Mouse (Mus musculus) neural tube, embryonic 15.5 days (tissue): ENCODE measurements around the gene Zfp217. TPM values are rescaled to one million over a fixed set of nuclear protein-coding genes. Genes with fewer than 3 reads are reported as not detected.

Experiments used
- ATAC-seq: fragments of 200-750 bp; cut with Nextera tagmentation; 2 replicates; pipeline ENCODE4 v1.8.0; 2017; ENCODE audit warnings: mild to moderate bottlenecking, moderate TSS enrichment, moderate library complexity; ENCODE audit not compliant: low FRiP score
- H3K27ac ChIP-seq: fragments of 300-500 bp; sonication (generic); replicated peaks from 2 replicates; pipeline ENCODE4 v1.5.1; 2015; ENCODE audit warnings: mild to moderate bottlenecking, inconsistent platforms
- H3K27me3 ChIP-seq: fragments of 300-500 bp; sonication (generic); replicated peaks from 2 replicates; pipeline ENCODE4 v1.6.1; 2015; ENCODE audit warnings: inconsistent platforms
- H3K36me3 ChIP-seq: fragments of 300-500 bp; sonication (generic); 2 replicates; pipeline ENCODE4 v1.6.1; 2015; ENCODE audit warnings: inconsistent platforms
- H3K4me1 ChIP-seq: fragments of 300-500 bp; sonication (generic); 2 replicates; pipeline ENCODE4 v1.6.1; 2015; ENCODE audit warnings: inconsistent platforms
- H3K4me2 ChIP-seq: fragments of 300-500 bp; sonication (generic); 2 replicates; pipeline ENCODE4 v1.6.1; 2015; ENCODE audit warnings: inconsistent platforms, mild to moderate bottlenecking, moderate library complexity
- H3K4me3 ChIP-seq: fragments of 300-500 bp; sonication (generic); replicated peaks from 2 replicates; pipeline ENCODE4 v1.5.1; 2015; ENCODE audit warnings: mild to moderate bottlenecking, inconsistent platforms
- H3K9ac ChIP-seq: fragments of 300-500 bp; sonication (generic); replicated peaks from 2 replicates; pipeline ENCODE4 v1.6.1; 2015; ENCODE audit warnings: mild to moderate bottlenecking, inconsistent platforms
- H3K9me3 ChIP-seq: fragments of 300-500 bp; sonication (generic); replicated peaks from 2 replicates; pipeline ENCODE4 v1.6.1; 2016; ENCODE audit warnings: inconsistent platforms
- WGBS: fragments of 180-500 bp; shearing (Covaris S2); methylation state at CpG from one replicate; pipeline ENCODE4 v1.1.7; 2015; ENCODE audit warnings: mixed read lengths; 5-methylcytosine and 5-hydroxymethylcytosine counted together
- polyA plus RNA-seq: library from polyadenylated mRNA; unstranded; fragments of >200 nt; fragmentation: Nextera tagmentation; extraction: Ambion mirVana; gene quantifications from 2 replicates; pipeline ENCODE4 v1.2.1, GENCODE M21; 2015

The Zfp217 gene
- polyA plus RNA-seq, 1 experiment from 2014 or later: 0.82 TPM

DNA sequence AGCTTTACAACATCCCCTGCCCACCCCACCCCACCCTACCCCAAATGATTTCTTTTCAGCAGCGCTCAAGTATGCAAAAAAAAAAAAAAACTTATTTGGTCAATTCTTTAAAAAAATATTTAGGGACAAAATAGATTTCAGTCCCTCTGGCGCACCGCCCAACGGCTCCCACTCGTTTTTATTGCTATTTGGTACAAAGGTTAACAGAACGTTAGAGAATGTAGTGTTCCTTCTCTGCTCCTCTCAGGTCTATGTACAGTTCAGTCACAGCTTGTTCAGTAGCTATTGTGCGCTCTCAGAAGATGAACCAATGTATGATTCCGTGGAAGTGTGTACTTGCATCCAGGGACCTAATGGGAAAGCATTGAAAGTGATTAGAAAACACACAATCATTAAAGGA, 37.6 kb downstream of the Zfp217 start:
- Histone ChIP-seq H3K4me1 (peaks cover 14% of the 10 kb centered on the region; the same call in 1 of the 2 replicates), H3K9ac (no peak overlapping the region), H3K27ac (no peak overlapping the region), H3K9me3 (no peaks in the 10 kb centered on the region), H3K36me3 (0 out of 2 replicates have a peak, but pooled peaks cover 3% of the 10 kb centered on the region), H3K4me3 (no peak overlapping the region), H3K4me2 (no peak overlapping the region), H3K27me3 (no peaks in the 10 kb centered on the region)
- 80% methylated on average over 8 of the region's 8 CpGs for WGBS
- no peak for ATAC-seq

DNA sequence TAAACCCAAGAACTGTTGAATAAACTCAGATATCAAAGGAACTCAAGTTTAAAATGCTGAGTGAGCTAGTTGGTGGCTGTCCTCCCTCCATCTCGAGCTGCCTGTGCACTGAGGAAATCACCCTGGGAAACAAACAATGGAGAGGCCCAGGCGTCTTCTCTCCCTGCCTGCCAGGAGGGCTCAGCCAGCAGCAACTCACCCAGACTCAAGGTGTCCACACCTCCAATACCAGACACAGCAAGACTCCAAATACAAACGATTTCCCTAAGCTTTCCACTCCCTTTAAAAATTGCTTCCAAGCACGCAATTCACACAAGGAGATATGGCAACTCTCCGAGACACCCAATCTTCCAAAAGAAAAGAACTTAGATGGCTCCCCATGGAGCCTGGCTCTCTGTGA, 38.4 kb downstream of the Zfp217 start:
- no peak for ATAC-seq
- H3K9me3 ChIP-seq: no peaks in the 10 kb centered on the region
- no peak overlapping the region for H3K27ac ChIP-seq
- H3K36me3 ChIP-seq: 0 out of 2 replicates have a peak, but pooled peaks cover under 1% of the 10 kb centered on the region
- no peak overlapping the region for H3K9ac ChIP-seq
- H3K4me3 ChIP-seq: no peak overlapping the region
- 39% methylated on average over 5 of the region's 5 CpGs for WGBS
- no peak overlapping the region for H3K4me2 ChIP-seq
- H3K27me3 ChIP-seq: no peaks in the 10 kb centered on the region
- peaks cover 14% of the 10 kb centered on the region; the same call in 1 of the 2 replicates for H3K4me1 ChIP-seq

DNA sequence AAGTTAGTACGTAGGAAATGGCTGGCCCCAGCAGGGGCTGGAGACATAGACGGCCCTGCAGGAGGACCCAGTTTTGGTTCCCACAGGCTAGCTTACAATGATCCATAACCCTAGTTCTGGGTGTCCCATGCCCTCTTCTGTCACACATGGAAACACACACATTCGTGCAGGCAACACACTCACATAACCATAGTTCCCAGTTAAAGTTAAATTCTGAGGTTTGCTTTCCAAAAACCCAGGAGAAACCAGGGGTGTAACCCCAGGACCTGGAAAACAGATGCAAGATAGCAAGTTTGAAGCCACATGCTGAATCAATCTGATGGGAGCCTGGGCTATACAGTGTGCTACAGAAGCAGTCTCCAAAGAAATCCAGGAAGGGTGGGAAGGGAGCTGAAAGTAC, 40.1 kb downstream of the Zfp217 start:
- 82% methylated on average over 3 of the region's 3 CpGs for WGBS
- H3K9me3 ChIP-seq: no peaks in the 10 kb centered on the region
- no peak for ATAC-seq
- no peaks in the 10 kb centered on the region for H3K27me3 ChIP-seq
- no peak overlapping the region for H3K4me3 ChIP-seq
- H3K27ac ChIP-seq: no peak overlapping the region
- no peak overlapping the region for H3K4me2 ChIP-seq
- H3K9ac ChIP-seq: no peak overlapping the region
- peaks cover 10% of the 10 kb centered on the region; the same call in 1 of the 2 replicates for H3K4me1 ChIP-seq
- H3K36me3 ChIP-seq: no peaks in the 10 kb centered on the region

DNA sequence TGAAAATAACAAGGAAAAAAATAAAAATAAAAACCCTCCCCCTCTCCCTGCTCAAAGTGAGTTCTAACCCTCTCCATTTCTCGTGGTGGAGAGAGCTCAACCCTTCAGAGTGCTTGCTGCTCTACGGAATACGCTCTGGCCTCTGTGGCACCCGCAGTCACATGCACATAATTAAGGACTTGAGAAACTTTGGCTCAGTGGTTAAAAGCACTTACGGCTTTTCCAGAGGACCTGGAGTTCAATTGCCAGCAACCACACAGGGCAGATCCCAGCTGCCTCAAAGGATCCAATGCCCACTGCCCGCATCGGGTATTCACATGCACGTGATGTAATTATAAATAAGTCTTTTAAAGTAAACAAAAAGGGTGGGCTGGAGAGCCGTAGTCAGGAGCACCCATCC, 41.9 kb downstream of the Zfp217 start:
- Histone ChIP-seq H3K27me3 (no peaks in the 10 kb centered on the region), H3K4me3 (no peak overlapping the region), H3K9ac (no peak overlapping the region), H3K27ac (no peak overlapping the region), H3K4me2 (no peak overlapping the region), H3K9me3 (no peaks in the 10 kb centered on the region), H3K36me3 (no peaks in the 10 kb centered on the region), H3K4me1 (peaks cover 8% of the 10 kb centered on the region)
- WGBS: 82% methylated on average over 9 of the region's 9 CpGs
- no peak for ATAC-seq

DNA sequence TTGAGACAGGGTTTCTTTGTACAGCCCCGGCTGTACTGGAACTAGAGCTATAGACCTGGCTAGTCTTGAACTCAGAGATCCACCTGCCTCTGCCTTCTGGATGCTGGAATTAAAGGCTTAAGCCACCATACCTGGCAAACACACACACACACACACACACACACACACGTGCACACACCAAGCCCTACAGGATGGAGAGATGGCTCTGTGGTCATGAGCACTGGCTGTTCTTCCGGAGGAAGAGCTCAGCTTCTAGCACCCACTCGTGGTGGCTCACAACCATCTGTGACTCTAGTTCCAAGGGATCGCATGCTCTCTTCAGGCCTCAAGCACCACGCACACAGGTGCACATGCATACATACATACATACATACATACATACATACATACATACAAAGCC, 43.5 kb downstream of the Zfp217 start:
- no peak overlapping the region for H3K9ac ChIP-seq
- no peak overlapping the region for H3K4me3 ChIP-seq
- no peak overlapping the region for H3K4me2 ChIP-seq
- H3K27me3 ChIP-seq: no peaks in the 10 kb centered on the region
- no peak for ATAC-seq
- H3K9me3 ChIP-seq: no peaks in the 10 kb centered on the region
- peaks cover 4% of the 10 kb centered on the region for H3K4me1 ChIP-seq
- no peaks in the 10 kb centered on the region for H3K36me3 ChIP-seq
- H3K27ac ChIP-seq: no peak overlapping the region
- 88% methylated on average over 6 of the region's 6 CpGs for WGBS

DNA sequence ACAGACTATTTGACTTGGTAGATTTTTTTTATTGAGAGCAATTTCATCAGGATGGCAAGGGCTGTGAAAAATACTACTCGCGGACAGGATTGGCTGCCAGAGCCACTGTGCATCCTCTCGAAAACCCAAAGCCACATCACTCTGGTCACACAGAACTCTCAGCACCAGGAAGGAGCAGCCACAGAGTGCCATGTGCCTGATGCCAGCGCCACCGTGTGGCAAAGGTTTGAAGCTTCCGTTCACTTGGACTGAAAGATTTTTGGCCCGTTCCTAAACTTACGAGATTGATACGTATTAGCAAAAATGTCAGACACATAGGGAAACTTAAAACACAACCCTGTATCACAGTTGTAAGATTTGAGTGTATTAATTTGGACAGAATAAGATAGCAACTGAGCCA, 44.1 kb downstream of the Zfp217 start:
- H3K9ac ChIP-seq: no peak overlapping the region
- no peak for ATAC-seq
- H3K27ac ChIP-seq: no peak overlapping the region
- no peaks in the 10 kb centered on the region for H3K9me3 ChIP-seq
- H3K27me3 ChIP-seq: no peaks in the 10 kb centered on the region
- H3K36me3 ChIP-seq: no peaks in the 10 kb centered on the region
- no peak overlapping the region for H3K4me2 ChIP-seq
- no peak overlapping the region for H3K4me3 ChIP-seq
- WGBS: 53% methylated on average over 9 of the region's 9 CpGs
- H3K4me1 ChIP-seq: peaks cover 4% of the 10 kb centered on the region

DNA sequence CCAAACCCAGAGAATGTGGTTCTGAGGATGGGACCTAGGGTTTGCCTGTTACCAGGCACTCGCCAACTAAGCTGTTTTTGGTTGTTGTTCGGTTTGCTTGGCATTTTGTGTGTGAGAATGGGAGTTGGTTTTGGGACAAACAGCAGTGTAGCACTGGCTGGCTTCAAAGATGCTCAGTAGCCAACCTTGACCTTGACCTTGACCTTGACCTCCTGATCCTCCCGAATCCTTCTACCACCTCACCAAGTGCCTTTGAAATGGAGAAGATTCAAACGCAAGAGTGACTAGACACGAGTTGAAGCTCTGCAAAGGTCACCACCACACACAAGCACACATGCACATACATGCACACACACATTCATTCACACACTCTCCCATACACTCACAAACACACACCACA, 44.6 kb downstream of the Zfp217 start:
- no peaks in the 10 kb centered on the region for H3K27me3 ChIP-seq
- no peak overlapping the region for H3K9ac ChIP-seq
- peaks cover 4% of the 10 kb centered on the region for H3K4me1 ChIP-seq
- no peaks in the 10 kb centered on the region for H3K9me3 ChIP-seq
- no peak for ATAC-seq
- H3K4me3 ChIP-seq: no peak overlapping the region
- no peak overlapping the region for H3K27ac ChIP-seq
- no peak overlapping the region for H3K4me2 ChIP-seq
- H3K36me3 ChIP-seq: no peaks in the 10 kb centered on the region
- 88% methylated on average over 5 of the region's 5 CpGs for WGBS

DNA sequence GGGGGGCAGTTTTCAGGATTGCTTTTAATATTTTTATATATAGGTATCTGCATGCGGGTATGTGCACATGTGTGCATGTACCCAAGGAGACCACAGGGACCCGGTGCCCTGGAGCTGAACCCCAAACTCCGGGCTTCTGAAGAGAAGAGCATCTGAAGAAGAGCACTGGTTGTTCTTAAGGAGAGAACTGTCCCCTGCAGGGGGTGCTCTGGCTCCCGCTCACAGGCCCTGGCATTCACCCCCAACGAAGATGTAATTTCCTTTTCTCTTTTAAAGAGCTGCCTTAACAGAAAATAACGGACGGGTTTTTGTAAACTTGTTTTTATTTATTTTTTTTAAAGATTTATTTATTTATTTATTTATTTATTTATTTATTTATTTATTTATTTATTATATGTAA, 46.0 kb downstream of the Zfp217 start:
- H3K36me3 ChIP-seq: no peaks in the 10 kb centered on the region
- no peak overlapping the region for H3K9ac ChIP-seq
- no peak overlapping the region for H3K4me2 ChIP-seq
- no peaks in the 10 kb centered on the region for H3K9me3 ChIP-seq
- H3K4me1 ChIP-seq: peaks cover 4% of the 10 kb centered on the region
- H3K4me3 ChIP-seq: no peak overlapping the region
- ATAC-seq: no peak
- H3K27ac ChIP-seq: no peak overlapping the region
- no peaks in the 10 kb centered on the region for H3K27me3 ChIP-seq
- 71% methylated on average over 7 of the region's 7 CpGs for WGBS

DNA sequence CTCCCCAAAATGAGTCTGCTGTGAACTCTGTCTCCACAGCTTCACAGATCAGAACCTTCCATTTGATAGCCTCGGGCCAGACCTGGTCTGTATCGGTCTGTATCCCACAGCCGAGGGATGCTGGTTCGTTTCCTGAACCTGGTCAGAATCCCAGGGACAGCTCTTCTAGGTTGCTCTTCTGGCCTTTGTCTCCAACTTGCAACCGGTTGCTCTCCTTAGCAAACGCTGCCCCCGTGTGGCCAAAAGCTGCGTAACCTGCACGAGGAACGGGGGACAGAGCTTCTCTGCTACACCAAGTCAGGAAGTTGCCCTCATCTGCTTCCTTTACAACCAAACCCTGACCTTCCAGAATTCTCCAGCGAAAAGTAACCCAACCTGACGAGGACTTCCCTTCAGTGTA, 46.8 kb downstream of the Zfp217 start:
- Histone ChIP-seq H3K36me3 (no peaks in the 10 kb centered on the region), H3K27me3 (no peaks in the 10 kb centered on the region), H3K9me3 (no peaks in the 10 kb centered on the region), H3K4me1 (peaks cover 4% of the 10 kb centered on the region), H3K9ac (no peak overlapping the region), H3K4me2 (no peak overlapping the region), H3K4me3 (no peak overlapping the region), H3K27ac (no peak overlapping the region)
- 3% methylated on average over 12 of the region's 12 CpGs for WGBS
- ATAC-seq: peak; percentile 24; the same call in 1 of the 2 replicates

DNA sequence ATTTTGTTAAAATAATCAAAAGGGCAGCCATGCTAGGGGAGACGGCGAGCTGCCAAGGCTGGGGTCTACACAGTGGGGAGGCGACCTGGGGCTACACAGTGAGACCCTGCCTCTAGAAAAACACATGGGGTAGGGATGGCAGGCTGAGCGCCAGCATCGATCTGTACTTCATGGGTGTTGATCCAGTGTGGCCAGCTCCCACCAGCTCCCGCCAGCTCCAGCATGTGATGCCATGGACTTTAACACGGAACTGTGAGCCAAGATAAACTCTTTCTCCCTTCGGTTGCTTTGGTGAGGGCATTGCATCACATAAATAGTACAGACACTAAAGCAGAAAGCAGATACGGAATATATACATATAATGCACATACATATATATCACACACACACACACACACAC, 53.0 kb downstream of the Zfp217 start:
- Histone ChIP-seq H3K27me3 (no peaks in the 10 kb centered on the region), H3K27ac (no peak overlapping the region), H3K4me2 (no peak overlapping the region), H3K4me3 (no peak overlapping the region), H3K9ac (no peak overlapping the region), H3K9me3 (no peaks in the 10 kb centered on the region), H3K4me1 (no peaks in the 10 kb centered on the region), H3K36me3 (no peaks in the 10 kb centered on the region)
- no peak for ATAC-seq
- 89% methylated on average over 9 of the region's 9 CpGs for WGBS

DNA sequence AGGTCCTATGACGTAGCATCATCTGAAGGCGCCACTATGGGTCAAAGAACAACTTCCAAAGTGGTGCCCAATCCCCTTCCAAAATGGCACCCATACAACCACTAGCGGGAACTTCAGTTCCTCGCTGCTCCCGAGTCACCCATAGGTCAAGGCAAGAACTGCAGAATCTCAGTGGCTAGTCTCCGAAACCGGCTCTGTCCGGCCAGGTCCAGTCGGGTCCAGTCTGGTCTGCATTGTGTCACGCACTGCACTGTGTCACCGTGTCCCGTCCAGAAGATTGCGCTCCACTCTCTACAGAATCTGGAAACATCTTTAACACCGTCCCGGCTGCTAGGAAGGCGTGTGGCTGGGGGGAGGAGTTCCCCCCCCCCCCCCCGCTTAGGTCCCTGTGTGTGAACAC, 53.7 kb downstream of the Zfp217 start:
- ATAC-seq: no peak
- Histone ChIP-seq H3K4me1 (no peaks in the 10 kb centered on the region), H3K4me3 (no peak overlapping the region), H3K9ac (no peak overlapping the region), H3K4me2 (no peak overlapping the region), H3K36me3 (no peaks in the 10 kb centered on the region), H3K27me3 (no peaks in the 10 kb centered on the region), H3K27ac (no peak overlapping the region), H3K9me3 (no peaks in the 10 kb centered on the region)
- WGBS: 95% methylated on average over 17 of the region's 17 CpGs

DNA sequence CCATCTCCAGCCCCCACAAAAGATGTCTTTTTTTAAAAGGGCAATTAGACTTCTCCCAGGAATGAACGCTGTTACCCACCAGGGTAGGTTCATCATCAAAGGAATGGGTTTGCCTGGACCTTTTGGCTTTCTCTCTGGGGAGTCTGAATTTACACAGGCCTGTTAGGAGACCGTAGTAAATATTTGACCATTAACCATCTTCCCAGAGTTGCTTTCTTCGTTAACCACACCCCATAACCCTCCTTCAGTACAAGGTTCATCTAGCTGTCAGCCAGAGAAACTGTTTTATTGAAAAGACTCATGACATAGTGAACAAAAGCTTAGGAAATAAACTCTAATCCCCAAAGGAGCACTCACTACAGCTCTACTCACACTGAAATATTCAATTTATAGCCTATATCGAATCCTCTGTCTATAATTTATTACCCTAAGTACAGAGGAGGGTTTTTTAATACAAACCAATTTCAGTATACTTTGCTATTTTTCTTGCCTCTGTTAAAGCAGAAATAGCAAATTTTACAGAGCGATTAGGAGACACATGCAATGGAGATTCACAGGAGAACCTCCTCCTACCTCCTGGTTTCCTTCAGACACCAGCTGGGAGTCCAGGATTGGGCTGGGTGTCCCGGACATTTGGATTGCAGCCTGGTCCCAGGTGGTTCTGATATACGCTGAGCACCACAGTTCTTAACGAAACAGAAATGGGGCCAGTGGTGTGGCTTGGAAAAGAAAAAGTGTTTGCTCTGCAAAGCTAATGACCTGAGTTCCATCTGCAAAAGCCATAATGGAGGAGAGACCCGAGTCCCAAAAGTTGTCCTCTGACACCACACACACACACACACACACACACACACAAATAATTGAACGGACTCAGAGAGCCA, 56.1 kb downstream of the Zfp217 start:
- 41% methylated on average over 10 of the region's 10 CpGs for WGBS
- no peaks in the 10 kb centered on the region for H3K9me3 ChIP-seq

More for the DNA sequence above, 56.1 kb downstream of the Zfp217 start:
- Histone ChIP-seq H3K27ac (no peak overlapping the region), H3K4me3 (no peak overlapping the region), H3K4me2 (no peak overlapping the region), H3K4me1 (no peaks in the 10 kb centered on the region), H3K36me3 (no peaks in the 10 kb centered on the region), H3K9ac (no peak overlapping the region), H3K27me3 (no peaks in the 10 kb centered on the region)
- ATAC-seq: no peak
